Mouse (Mus musculus): ENCODE measurements around the gene Gm20547.
A peak's percentile ranks its signal among the peaks of the same experiment; 100 is the strongest.
"Not testable (repeated sequence)": the region's sequence is repeated elsewhere in the genome, so short reads cannot be mapped to it uniquely, and the experiment has no call there.

The Gm20547 gene

GRCm38 (mm10) chr17:34849722-34850516 lies 31.9 kb downstream of the Gm20547 start, which contains the start of the genes Skiv2l and Nelfe:
TSS of gene Skiv2l (minus strand) at chr17:34850210.
TSS of gene Nelfe (plus strand) at chr17:34850391.
- DNase-seq, result peak; percentile 98

- no peak for DNase-seq
Measured at GRCm38 (mm10) chr17:34847615-34848014, 34.2 kb downstream of the Gm20547 start.

- DNase-seq, result no peak
Measured at GRCm38 (mm10) chr17:34847192-34847591, 34.6 kb downstream of the Gm20547 start.

- DNase-seq, result no peak
Measured at GRCm38 (mm10) chr17:34844884-34845283, 37.0 kb downstream of the Gm20547 start.

- no peak for DNase-seq
Measured at GRCm38 (mm10) chr17:34840736-34841307, 41.0 kb downstream of the Gm20547 start.

GRCm38 (mm10) chr17:34838785-34839184 lies 43.1 kb downstream of the Gm20547 start:
- DNase-seq, result no peak

GRCm38 (mm10) chr17:34837464-34838324 lies 44.1 kb downstream of the Gm20547 start:
- no peak for DNase-seq

- DNase-seq, result peak; percentile 95
Measured at GRCm38 (mm10) chr17:34836856-34837221, 45.0 kb downstream of the Gm20547 start, which contains the start of the genes Stk19 and Dxo. TSS of gene Stk19 (minus strand) at chr17:34836945. TSS of gene Dxo (plus strand) at chr17:34837019.

- no peak for DNase-seq
Measured at GRCm38 (mm10) chr17:34836155-34836855, 45.5 kb downstream of the Gm20547 start.

- not testable (repeated sequence) for DNase-seq
Measured at GRCm38 (mm10) chr17:34830776-34831175, 51.1 kb downstream of the Gm20547 start.

- no peak for DNase-seq
Measured at GRCm38 (mm10) chr17:34814818-34815370, 66.9 kb downstream of the Gm20547 start.

- DNase-seq, result peak; percentile 37
Measured at GRCm38 (mm10) chr17:34813747-34814146, 68.1 kb downstream of the Gm20547 start.

- DNase-seq, result no peak
Measured at GRCm38 (mm10) chr17:34811275-34811674, 70.6 kb downstream of the Gm20547 start.

- DNase-seq, result not testable (repeated sequence)
Measured at GRCm38 (mm10) chr17:34810811-34811210, 71.0 kb downstream of the Gm20547 start.

GRCm38 (mm10) chr17:34810411-34810810 lies 71.4 kb downstream of the Gm20547 start:
- DNase-seq, result not testable (repeated sequence)

GRCm38 (mm10) chr17:34808599-34809205 lies 73.1 kb downstream of the Gm20547 start:
- no peak for DNase-seq

GRCm38 (mm10) chr17:34807176-34807575 lies 74.7 kb downstream of the Gm20547 start:
- no peak for DNase-seq
